Mouse (Mus musculus): ENCODE results near the gene Prkch.
"Not testable (repeated sequence)": the region's sequence is repeated elsewhere in the genome, so short reads cannot be mapped to it uniquely, and the experiment has no call there.

Prkch gene

DNA sequence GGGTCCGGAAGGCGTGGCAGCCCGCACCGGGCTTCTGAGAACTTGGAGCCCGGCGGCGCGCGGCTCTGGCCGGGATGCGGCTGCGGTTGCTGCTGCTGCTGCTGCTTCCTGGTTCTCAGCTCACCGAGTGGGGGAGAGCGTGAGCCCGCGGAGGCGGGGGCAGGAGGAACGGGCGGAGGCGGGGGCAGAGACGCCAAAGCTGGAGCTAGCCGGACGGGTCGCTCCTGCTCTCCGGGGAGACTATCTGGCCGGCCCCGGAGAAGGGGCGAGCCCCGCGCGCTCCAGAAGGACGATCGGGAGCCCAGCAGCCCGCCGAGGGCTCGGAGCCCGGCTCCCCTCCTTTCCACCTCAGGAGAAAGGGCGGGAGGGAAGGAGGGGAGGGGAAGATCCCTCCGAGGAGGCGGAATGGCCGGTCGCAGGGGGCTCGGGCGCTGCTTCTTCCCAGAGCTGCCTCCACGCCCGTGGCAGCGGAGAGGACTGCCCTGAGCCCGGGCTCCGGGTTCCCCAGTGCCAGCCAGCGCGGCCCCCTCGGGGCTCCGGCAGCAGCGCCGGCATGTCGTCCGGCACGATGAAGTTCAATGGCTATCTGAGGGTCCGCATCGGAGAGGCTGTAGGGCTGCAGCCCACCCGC is at the start of gene Prkch:
Gene Prkch, plus strand, starts transcription at position 187 of the 631 bp plus-strand sequence.
- peak; percentile 78 for DNase-seq

GRCm38 (mm10) chr12:73537499-73538138 is 47.0 kb upstream of the Prkch start:
- DNase-seq = no peak

DNA sequence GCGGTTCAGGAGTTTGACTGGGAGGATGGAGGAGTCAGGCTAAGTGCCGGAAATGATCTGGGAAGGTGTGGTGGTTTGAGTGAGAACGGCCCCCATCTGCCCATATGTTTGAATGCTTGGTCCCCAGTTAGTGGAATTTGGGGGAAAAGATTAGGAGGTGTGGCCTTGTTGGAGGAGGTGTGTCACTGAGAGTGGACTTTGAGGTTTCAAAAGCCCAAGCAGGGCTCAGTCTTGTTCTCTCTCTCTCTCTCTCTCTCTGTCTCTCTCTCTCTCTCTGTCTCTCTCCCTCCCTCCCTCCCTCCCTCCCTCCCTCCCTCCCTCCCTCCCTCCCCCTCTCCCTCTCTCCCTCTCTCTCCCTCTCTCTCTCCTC is 46.5 kb upstream of the Prkch start:
- not testable (repeated sequence) for DNase-seq

DNA sequence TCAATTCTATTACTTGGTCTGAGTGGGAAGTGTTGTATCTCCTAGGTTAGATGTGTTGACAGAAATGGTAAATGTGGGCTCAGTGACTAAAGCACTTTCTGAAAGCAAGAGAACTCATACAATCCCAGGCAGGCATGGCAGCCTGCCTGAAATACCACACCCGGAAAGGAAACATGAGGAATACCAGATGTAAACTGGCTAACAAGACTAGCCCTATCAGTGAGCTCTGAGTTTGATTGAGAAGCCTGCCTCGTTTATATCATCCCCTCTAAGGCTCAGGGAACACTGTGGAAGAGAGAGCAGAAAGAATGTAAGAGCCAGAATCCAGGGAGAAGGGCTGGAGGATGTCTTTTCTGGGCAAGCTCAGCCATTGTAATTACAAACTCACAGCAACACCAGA is 45.4 kb upstream of the Prkch start:
- no peak for DNase-seq

DNA sequence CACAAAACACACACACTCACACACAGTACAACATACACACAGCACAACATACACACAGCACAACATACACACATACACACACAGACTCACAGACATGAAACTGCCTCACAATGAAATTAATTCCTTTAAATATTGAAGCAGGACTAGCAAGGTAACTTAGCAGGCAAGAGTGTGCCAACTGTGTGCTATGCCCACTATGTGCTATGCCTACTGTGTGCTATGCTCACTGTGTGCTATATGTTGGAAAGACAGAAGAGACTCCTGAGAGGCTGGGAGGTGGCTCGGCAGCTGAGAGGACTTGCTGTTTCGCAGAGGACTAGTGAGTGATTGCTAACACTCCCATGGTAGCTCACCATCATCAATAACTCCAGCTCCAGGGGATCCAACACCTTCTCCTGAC is 44.2 kb upstream of the Prkch start:
- no peak for DNase-seq

- DNase-seq = no peak
Observed at GRCm38 (mm10) chr12:73543191-73543590, 41.4 kb upstream of the Prkch start.

DNA sequence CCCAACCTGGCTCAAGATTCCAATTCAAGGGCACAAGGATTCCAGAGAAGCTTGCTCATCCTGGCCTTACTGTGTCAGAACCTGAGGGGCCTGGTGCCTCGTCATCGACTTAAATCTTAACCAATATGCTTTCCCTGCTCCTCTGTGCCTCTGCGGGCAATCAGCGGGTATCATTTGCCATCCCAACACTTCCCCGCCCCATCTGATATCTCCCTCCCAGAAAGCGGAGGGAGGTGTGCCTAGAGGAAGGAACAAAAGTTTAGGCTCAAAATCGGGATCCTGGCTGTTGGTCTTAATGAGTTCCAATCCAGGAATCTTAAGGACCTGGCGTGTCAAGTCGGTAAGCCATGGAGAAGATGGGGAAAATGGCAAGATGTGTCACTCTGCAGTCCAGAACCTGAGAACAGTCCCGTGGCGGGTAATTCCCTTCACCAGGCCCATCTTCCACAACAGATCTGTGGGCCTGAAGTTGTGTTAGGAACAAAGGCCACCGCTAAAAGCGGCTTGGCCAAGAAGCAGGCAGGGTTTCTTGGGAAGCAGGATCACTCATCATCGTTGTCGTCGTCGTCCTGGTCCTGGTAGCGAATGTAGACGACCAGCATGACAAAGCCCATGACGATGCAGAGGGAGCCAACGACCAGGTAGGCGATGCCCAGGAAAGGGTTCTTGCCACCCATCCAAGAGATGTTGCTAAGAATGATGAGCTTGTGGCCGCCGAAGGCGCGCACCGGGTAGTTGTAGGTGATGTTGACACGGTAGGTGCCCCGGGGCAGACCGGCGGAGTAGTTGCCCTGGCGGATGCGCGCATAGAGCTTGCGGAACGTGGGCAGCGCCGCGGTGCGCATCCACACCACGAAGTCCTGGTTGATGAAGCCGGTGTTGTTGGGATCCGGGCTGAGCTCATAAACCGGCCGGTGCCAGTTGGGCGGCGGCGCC is 39.6 kb upstream of the Prkch start:
- no peak for DNase-seq

DNA sequence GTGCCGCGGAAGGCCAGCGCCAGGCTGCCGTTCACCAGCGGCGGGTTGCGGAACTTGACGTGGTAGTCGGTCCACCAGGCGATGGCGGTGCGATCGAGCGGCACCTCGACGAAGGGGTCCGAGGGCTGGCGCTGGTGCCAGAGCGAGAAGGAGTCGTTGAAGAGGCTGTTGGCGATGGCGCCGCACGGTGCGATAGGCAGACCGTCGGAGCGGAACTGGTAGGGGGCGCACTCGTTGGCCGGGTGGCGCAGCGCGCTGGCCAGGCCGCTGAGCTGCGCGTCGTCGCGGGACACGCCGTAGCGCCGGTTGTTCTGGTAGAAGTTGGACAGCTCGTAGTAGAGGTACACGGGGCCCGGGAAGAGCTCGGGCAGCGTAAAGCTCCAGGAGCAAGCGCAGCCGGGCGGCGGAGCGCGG is 38.9 kb upstream of the Prkch start:
- DNase-seq = no peak

DNA sequence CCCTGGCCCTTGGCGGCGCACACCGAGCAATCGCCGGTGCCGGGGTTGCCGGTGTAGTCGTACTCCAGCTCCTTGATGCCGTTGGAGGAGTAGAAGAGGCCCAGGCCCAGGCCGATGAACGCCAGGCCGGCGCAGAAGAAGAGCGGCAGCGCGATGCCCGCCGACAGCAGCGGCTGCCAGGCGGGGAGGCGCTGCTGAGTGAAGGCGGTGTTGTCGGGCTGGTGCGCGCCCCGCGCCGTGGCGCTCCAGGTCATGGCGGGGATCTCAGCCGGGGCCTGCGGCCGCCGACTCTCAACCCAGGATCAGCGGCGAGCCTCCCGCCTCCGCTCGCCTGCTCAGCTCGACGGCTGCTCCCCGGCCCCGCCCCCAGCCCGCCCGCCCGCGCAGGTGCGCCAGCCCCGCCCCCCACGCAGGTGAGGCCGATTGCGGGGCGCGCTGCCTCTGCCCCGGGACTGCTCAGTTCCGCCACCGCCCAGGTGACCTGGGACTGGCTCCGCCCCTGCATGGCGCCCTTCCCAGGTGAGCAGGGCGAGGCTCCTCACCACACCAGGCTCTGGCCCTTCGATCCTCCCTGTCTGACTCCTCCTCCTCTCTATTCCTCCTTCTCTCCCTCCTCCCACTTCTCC is 38.4 kb upstream of the Prkch start, which contains the start of gene Tmem30b:
Gene Tmem30b, minus strand, starts transcription at position 307 of the 626 bp plus-strand sequence.
- no peak for DNase-seq

- DNase-seq = no peak
Observed at GRCm38 (mm10) chr12:73547646-73548045, 37.0 kb upstream of the Prkch start.

DNA sequence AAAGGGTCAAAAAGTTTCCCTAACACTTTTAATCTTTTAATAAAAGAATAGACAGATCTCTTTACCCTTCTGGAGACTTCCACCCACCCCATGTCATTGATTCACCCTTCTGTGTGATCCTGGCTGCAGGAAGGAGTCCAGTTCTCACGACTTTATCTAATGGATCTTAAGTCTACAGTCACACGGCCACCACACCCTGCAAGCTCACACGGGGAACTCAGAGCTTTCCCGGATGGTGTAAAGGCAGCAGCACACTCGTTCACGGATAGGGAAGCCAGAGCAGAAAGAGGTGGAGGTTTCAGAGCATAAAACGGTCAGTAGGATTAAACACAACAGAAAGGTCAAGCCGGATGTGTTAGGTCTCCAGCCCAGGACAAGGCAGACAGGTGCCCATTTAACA is 36.3 kb upstream of the Prkch start:
- no peak for DNase-seq

GRCm38 (mm10) chr12:73554155-73554554 is 30.4 kb upstream of the Prkch start:
- DNase-seq = peak; percentile 52

DNA sequence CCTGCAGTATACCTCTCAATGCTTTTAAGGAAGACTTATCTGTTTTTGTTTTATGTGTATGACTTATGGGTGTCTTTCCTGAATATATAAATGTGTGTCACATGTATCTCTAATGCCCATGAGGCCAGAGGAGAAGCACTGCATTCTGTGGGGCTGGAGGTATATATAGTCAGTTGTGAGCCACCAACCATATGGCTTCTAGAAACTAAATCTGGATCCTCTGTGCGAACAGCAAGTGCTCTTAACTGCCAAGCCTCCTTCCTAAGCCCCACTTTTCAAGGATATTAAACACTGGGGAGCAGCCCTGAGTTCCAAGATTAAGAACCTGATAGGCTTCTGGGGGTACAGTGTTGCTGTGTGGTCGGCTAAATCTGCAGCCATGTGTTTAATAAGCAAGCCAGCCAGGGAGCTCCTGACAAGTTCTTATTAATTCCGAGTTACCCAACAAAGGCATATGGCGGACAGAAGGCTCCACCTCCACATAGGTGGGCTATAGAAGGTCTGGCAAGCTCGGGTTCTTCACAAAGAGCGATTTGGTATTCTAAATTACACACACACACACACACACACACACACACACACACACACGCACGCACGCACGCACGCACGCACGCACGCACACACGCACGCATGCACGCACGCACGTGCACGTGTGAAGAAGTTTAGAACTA is 25.9 kb upstream of the Prkch start:
- peak; percentile 48 for DNase-seq

- DNase-seq = no peak
Observed at GRCm38 (mm10) chr12:73560091-73560490, 24.5 kb upstream of the Prkch start.

GRCm38 (mm10) chr12:73563122-73563521 is 21.5 kb upstream of the Prkch start:
- DNase-seq = not testable (repeated sequence)

DNA sequence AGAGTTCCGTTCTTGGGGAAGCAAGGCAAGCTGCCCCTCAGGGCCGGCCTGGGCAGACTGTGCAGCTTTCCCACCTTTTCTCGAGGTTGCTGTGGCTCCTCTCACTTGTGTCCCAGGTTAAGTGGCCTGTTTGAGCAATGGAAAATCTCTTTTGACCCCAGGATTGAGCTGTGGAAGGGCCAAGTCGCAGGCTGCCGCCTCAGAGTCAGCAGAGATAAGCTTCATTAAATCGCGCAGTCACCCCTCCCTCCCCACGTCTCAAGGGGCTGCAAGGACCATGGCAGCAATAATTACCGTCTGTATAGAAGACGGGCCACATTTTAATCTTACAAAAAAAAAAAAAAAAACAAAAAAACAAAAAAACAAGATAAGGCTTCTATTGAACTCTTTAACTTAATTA is 20.4 kb upstream of the Prkch start:
- DNase-seq = no peak

DNA sequence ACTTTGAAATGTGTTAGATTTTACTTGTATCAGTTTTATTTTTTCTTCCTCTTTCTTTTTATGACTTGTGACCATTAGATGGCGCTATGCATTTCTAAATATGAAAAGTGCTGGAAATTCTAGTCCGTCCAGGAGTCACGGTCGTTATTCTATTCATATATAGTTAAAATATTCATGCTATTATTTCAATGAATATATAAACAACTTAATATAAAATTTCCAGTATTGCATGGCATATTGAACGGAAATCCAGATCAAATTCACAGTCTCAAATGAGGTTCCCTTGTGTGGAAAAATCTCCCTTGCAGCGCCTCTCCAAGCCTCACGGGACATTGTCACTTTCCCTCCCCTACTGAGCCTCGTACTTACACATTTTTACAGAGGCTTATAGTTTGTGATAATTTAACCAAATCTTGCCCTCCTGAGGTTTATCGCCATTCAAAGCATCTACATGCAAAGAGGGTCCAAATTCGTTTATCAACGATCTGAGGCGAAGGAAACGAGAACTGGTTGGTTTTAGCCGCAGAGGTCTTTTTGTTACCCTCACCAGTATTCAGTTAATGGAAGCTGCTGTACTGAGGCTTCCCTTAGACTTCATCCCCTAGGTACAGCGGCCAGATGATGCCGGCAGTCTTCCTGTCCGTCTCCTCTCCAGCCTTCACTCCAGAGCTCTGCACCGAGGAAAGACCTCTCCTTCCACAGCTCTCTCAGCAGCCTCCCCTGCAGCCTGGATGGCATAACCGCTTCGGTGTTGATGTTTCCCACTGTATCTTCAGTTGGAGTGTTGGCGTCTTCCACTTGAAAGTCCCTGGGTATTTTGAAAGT is 19.6 kb upstream of the Prkch start:
- no peak for DNase-seq

DNA sequence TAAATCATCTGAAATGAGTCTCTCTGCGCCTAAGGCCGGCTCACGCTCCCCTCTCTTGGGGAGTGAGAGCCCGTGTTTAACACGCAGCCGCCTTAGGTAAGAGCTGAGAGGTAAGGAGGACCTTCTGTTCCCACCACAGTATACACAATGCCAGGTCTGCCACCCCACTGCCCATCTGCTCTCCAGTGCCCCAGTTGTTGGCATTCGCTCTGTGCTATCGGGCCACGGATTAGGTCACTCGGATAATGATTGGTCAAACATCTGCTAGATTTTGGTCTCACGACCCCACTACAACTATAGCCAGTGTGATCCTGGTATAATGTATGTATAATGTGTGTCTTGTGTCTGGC is 19.0 kb upstream of the Prkch start:
- no peak for DNase-seq

DNA sequence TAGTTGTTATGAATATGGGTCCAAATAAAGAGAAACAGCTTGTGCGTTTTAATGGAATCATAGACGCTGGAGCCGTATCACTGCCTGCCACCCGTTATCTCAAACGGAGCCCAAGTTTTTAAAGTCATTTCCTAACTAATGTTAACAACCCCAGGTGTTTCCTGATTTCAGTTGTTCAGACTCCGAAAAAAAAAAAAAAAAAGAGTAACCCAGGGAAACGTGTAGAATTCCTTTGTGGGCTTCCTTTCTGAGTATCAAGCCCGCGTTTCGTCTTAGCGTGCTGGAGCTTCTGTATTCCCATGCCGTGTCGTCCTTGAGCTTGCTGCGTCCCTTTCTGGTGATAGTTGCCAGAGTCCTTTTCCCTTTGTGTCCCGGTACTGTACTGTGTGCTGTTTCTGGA is 10.0 kb upstream of the Prkch start:
- DNase-seq = no peak

GRCm38 (mm10) chr12:73578141-73578540 is 6.5 kb upstream of the Prkch start:
- no peak for DNase-seq

DNA sequence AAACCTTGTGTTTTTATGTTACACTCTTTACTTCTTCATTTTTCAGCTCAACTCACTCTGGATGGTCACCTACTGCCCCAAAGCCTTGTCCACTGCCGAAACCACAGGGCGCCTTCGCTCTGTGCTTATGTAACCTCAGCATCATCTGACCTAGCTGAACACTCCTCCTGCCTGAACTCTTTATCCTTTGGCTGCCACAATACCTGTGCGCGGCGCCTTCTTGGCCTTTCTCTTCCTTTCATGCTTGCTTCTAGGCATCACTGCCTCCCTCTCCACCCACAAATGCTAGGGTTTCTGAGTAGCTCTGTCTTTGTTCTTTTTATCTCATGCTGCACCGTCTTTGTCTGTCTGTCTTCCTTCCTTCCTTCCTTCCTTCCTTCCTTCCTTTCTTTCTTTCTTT is 3.8 kb upstream of the Prkch start:
- no peak for DNase-seq

DNA sequence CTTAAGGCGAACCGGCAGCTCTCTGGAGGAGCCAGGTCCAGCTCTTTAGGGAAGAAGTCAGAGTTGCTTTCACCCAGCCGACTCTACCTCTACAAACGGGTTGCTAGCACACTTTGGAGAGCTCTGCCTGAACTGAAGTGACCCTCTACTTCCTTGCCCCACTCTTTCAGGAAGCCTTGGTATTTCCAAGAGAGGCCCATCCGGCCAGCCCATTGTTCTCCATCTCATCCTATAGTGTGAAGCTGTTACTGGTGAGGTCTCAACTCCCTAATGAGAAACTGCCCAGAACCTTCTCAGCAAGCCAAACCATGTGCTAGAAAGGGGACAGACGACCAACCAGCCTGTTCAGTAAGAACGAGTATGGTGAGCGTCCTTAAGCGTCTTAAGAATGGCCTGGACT is 1.3 kb upstream of the Prkch start:
- no peak for DNase-seq

Data from right cerebral cortex, adult 18-20 months (tissue).